In genomic region chr7:113766498-113766941, GRCm38 (mm10) we compare ENCODE assay signal across 7 mouse cellular contexts. TPM values are rescaled to one million over a fixed set of nuclear protein-coding genes. Genes with fewer than 3 reads are reported as not detected.
DNase-seq lines count a peak whose midpoint lies in the region; ATAC-seq lines count a peak whose summit lies in the region.

No protein-coding gene starts in this region.

- H3K4me2 ChIP-seq in neural tube, embryonic 11.5 days (ENCODE audit: low read depth) = peak overlapping the region; percentile 82
- H3K4me2 ChIP-seq in neural tube, embryonic 13.5 days = peak overlapping the region; percentile 96

- H3K9me3 ChIP-seq in neural tube, embryonic 11.5 days (ENCODE audit: control insufficient read depth, low read length) = peaks cover 3% of the 10 kb centered on the region; the same call in 1 of the 2 replicates
- no peaks in the 10 kb centered on the region for H3K9me3 ChIP-seq in heart, embryonic 10.5 days
- H3K9me3 ChIP-seq in limb, embryonic 10.5 days (replicated peaks) = no peaks in the 10 kb centered on the region
- H3K9me3 ChIP-seq in neural tube, embryonic 13.5 days = peaks cover 7% of the 10 kb centered on the region; the same call in 1 of the 2 replicates

- H3K27me3 ChIP-seq in neural tube, embryonic 11.5 days (ENCODE audit: control insufficient read depth, insufficient read depth, low read length) = peaks cover 25% of the 10 kb centered on the region
- H3K27me3 ChIP-seq in heart, embryonic 10.5 days (ENCODE audit: insufficient read depth, poor library complexity, severe bottlenecking) = peaks cover 6% of the 10 kb centered on the region; the same call in 1 of the 2 replicates
- peaks cover 59% of the 10 kb centered on the region for H3K27me3 ChIP-seq in limb, embryonic 10.5 days (ENCODE audit: low read depth, poor library complexity, severe bottlenecking)
- peaks cover 66% of the 10 kb centered on the region for H3K27me3 ChIP-seq in neural tube, embryonic 13.5 days

- under 1% methylated on average over 25 of the region's 27 CpGs for WGBS in neural tube, embryonic 11.5 days
- under 1% methylated on average over 27 of the region's 27 CpGs for WGBS in heart, embryonic 10.5 days
- under 1% methylated on average over 27 of the region's 27 CpGs for WGBS in limb, embryonic 10.5 days
- under 1% methylated on average over 27 of the region's 27 CpGs for WGBS in neural tube, embryonic 13.5 days

- H3K4me1 ChIP-seq in neural tube, embryonic 11.5 days (ENCODE audit: control insufficient read depth, insufficient read depth, low read length) = peaks cover 14% of the 10 kb centered on the region; the same call in 1 of the 2 replicates
- peaks cover 55% of the 10 kb centered on the region for H3K4me1 ChIP-seq in heart, embryonic 10.5 days
- peaks cover 22% of the 10 kb centered on the region for H3K4me1 ChIP-seq in limb, embryonic 10.5 days
- H3K4me1 ChIP-seq in neural tube, embryonic 13.5 days (replicated peaks) = peaks cover 41% of the 10 kb centered on the region

- H3K4me3 ChIP-seq in neural tube, embryonic 11.5 days (ENCODE audit: low read depth, low read length) = peak overlapping the region; percentile 54
- peak overlapping the region; percentile 66 for H3K4me3 ChIP-seq in heart, embryonic 10.5 days
- H3K4me3 ChIP-seq in limb, embryonic 10.5 days = peak overlapping the region; percentile 66
- peak overlapping the region; percentile 58 for H3K4me3 ChIP-seq in neural tube, embryonic 13.5 days

- H3K9ac ChIP-seq in neural tube, embryonic 11.5 days (ENCODE audit: low read length) = peak overlapping the region; percentile 70
- peak overlapping the region; percentile 79 for H3K9ac ChIP-seq in neural tube, embryonic 13.5 days

- no peak overlapping the region for H3K27ac ChIP-seq in neural tube, embryonic 11.5 days (ENCODE audit: low read depth, low read length)
- peak overlapping the region; percentile 93 for H3K27ac ChIP-seq in heart, embryonic 10.5 days
- H3K27ac ChIP-seq in limb, embryonic 10.5 days = peak overlapping the region; percentile 80
- peak overlapping the region; percentile 66; the same call in 1 of the 2 replicates for H3K27ac ChIP-seq in neural tube, embryonic 13.5 days (replicated peaks)

- ATAC-seq in neural tube, embryonic 11.5 days (ENCODE audit: insufficient read depth, low FRiP score, low TSS enrichment) = peak; percentile 50
- peak; percentile 65 for ATAC-seq in neural tube, embryonic 13.5 days (ENCODE audit: low read depth)

- no peaks in the 10 kb centered on the region for H3K36me3 ChIP-seq in neural tube, embryonic 11.5 days (ENCODE audit: control insufficient read depth, insufficient read depth, low read length)
- 0 out of 2 replicates have a peak, but pooled peaks cover 2% of the 10 kb centered on the region for H3K36me3 ChIP-seq in heart, embryonic 10.5 days
- H3K36me3 ChIP-seq in limb, embryonic 10.5 days = no peaks in the 10 kb centered on the region
- no peaks in the 10 kb centered on the region for H3K36me3 ChIP-seq in neural tube, embryonic 13.5 days

- peak; percentile 48 for DNase-seq in neural tube, embryonic 11.5 days (ENCODE audit: low spot score)
- no peak for DNase-seq in neural tube, embryonic 10.5 days (ENCODE audit: extremely low spot score, low spot score)
- DNase-seq in cerebellum, adult 9-11 months = peak; percentile 61
- peak; percentile 80 for DNase-seq in heart, embryonic 10.5 days (ENCODE audit: low spot score)
- DNase-seq in limb, embryonic 10.5 days (ENCODE audit: low spot score) = peak; percentile 60
- DNase-seq in adrenal gland, postnatal 4 days (ENCODE audit: low spot score in 2 of 2) = no peak

RNA-seq across cellular contexts. Expression of gene Spon1, which starts 0.7 kb away (rescaled TPM):
- 66.4 and 79.1 TPM in 2 replicates for polyA plus RNA-seq in neural tube, embryonic 11.5 days (2014; fragmentation: Nextera tagmentation; extraction: Ambion mirVana)
- polyA plus RNA-seq in heart, embryonic 10.5 days (2016; fragmentation: Nextera tagmentation; extraction: Ambion mirVana) = 62.0 and 100 TPM in 2 replicates
- 3.0 and 3.2 TPM in 2 replicates for polyA plus RNA-seq in limb, embryonic 10.5 days (2016; fragmentation: Nextera tagmentation; extraction: Ambion mirVana)
- 81.6 and 93.0 TPM in 2 replicates for polyA plus RNA-seq in neural tube, embryonic 13.5 days (2015; fragmentation: Nextera tagmentation; extraction: Ambion mirVana)
- 10 to 100 TPM; 14.9 to 16.3 TPM for total RNA-seq in adrenal gland, postnatal 4 days (2021)

Comparison
In these comparisons a context has a peak if more than half of its experiments do, and no peak if none do; other contexts are left out.
1. DNase-seq: peak in neural tube, embryonic 11.5 days (single experiment), cerebellum, adult 9-11 months (single experiment), heart, embryonic 10.5 days (single experiment) and limb, embryonic 10.5 days (single experiment); none in neural tube, embryonic 10.5 days (single experiment) and adrenal gland, postnatal 4 days (0 of 2).
2. RNA of gene Spon1, which starts 0.7 kb away (polyA plus RNA-seq): 81.6 to 93.0 TPM in neural tube, embryonic 13.5 days, 66.4 to 79.1 TPM in neural tube, embryonic 11.5 days and 62.0 to 100 TPM in heart, embryonic 10.5 days; 3.0 to 3.2 TPM in limb, embryonic 10.5 days; every median in the first group is over 10 times any median in the second.
3. Peak in every context shown above with its lines, with median percentiles within 50 percentile points of each other: H3K4me3 ChIP-seq.